In genomic region chr19:28382168-28382911, GRCm38 (mm10) we compare ENCODE assay signal across 8 mouse cellular contexts.
DNase-seq lines count a peak whose midpoint lies in the region; ATAC-seq and TF ChIP-seq lines count a peak whose summit lies in the region.
"Had no signal": no experiment of that assay in that cellular context is flagged by ENCODE, and none has a peak within 500 bp of the region (broad histone marks: within the 10 kb centered on the region; RNA-seq: fewer than 3 reads in every experiment).

No protein-coding gene starts in this region.

- no peak overlapping the region for H3K4me3 ChIP-seq in lung, embryonic 16.5 days (ENCODE audit: low read length)
- no peak overlapping the region for H3K4me3 ChIP-seq in lung, adult 2 months (replicated peaks; ENCODE audit: extremely low read depth, low read depth, low read length)
- no peak overlapping the region for H3K4me3 ChIP-seq in forebrain, embryonic 12.5 days (replicated peaks)
- H3K4me3 ChIP-seq: myocyte had no signal

- peak; percentile 90 for ATAC-seq in lung, embryonic 16.5 days (ENCODE audit: low read depth)
- ATAC-seq in forebrain, embryonic 12.5 days (ENCODE audit: low FRiP score): peak; percentile 93
- no peak for ATAC-seq in megakaryocyte, adult 5-6 weeks (ENCODE audit: poor library complexity, severe bottlenecking)

- H3K36me3 ChIP-seq in lung, embryonic 16.5 days (ENCODE audit: control insufficient read depth, insufficient read depth, low read length): no peaks in the 10 kb centered on the region
- H3K36me3 ChIP-seq in forebrain, embryonic 12.5 days (replicated peaks): no peaks in the 10 kb centered on the region

- peak overlapping the region; percentile 56 for H3K27ac ChIP-seq in lung, embryonic 16.5 days (ENCODE audit: low read length)
- peak overlapping the region; percentile 68; the same call in 1 of the 2 replicates for H3K27ac ChIP-seq in forebrain, embryonic 12.5 days

- H3K9me3 ChIP-seq in lung, embryonic 16.5 days (ENCODE audit: control insufficient read depth, low read length): no peaks in the 10 kb centered on the region
- H3K9me3 ChIP-seq in forebrain, embryonic 12.5 days: no peaks in the 10 kb centered on the region

- no peak for TF ChIP-seq POLR2A in lung, adult 2 months (IDR thresholded peaks at IDR 0.05; ENCODE audit: borderline replicate concordance, extremely low read depth, low read depth, low read length)

- peaks cover 8% of the 10 kb centered on the region for H3K4me1 ChIP-seq in lung, embryonic 16.5 days (replicated peaks; ENCODE audit: control insufficient read depth, insufficient read depth, low read length)
- H3K4me1 ChIP-seq in lung, adult 2 months (ENCODE audit: control insufficient read depth, insufficient read depth, low read length): no peaks in the 10 kb centered on the region
- H3K4me1 ChIP-seq in forebrain, embryonic 12.5 days: peaks cover 37% of the 10 kb centered on the region

- no peak overlapping the region for H3K4me2 ChIP-seq in lung, embryonic 16.5 days (ENCODE audit: low read depth, low read length)
- H3K4me2 ChIP-seq in forebrain, embryonic 12.5 days: no peak overlapping the region; the same call in 1 of the 2 replicates

- intact Hi-C loops in left cerebral cortex, postnatal 4 days (cut with DNase I): no loop called here

- no peaks in the 10 kb centered on the region for H3K27me3 ChIP-seq in lung, embryonic 16.5 days (ENCODE audit: control insufficient read depth, insufficient read depth, low read depth, low read length)
- H3K27me3 ChIP-seq in forebrain, embryonic 12.5 days: peaks cover 4% of the 10 kb centered on the region; the same call in 1 of the 2 replicates

- DNase-seq in lung, adult 2 months: no peak
- peak; percentile 42 for DNase-seq in left cerebral cortex, postnatal 4 days
- DNase-seq in retina, embryonic 14.5 days (ENCODE audit: low spot score): peak; percentile 57
- DNase-seq in T-cell, adult 2 months (ENCODE audit: low spot score): no peak

- TF ChIP-seq CTCF in lung, adult 2 months (IDR thresholded peaks at IDR 0.05; ENCODE audit: insufficient read depth, low read length): no peak

- 37% methylated on average over 10 of the region's 10 CpGs for WGBS in lung, embryonic 16.5 days
- WGBS in lung, adult 2 months: 48% methylated on average over 10 of the region's 10 CpGs
- 26% methylated on average over 10 of the region's 10 CpGs for WGBS in forebrain, embryonic 12.5 days

- no peak overlapping the region for H3K9ac ChIP-seq in lung, embryonic 16.5 days (ENCODE audit: low read length)
- no peak overlapping the region for H3K9ac ChIP-seq in forebrain, embryonic 12.5 days

Comparison
In these comparisons a context has a peak if more than half of its experiments do, and no peak if none do; other contexts are left out.
1. DNase-seq: peak in left cerebral cortex, postnatal 4 days (single experiment) and retina, embryonic 14.5 days (single experiment); none in lung, adult 2 months (single experiment) and T-cell, adult 2 months (single experiment).